Mouse (Mus musculus) midbrain, postnatal 0 days (tissue): ENCODE measurements around the gene Lrrc23. TPM values are rescaled to one million over a fixed set of nuclear protein-coding genes. Genes with fewer than 3 reads are reported as not detected.

Experiments
- ATAC-seq: fragments of 200-750 bp; cut with Nextera tagmentation; 2 replicates; pipeline ENCODE4 v1.8.0; 2017; ENCODE audit warnings: moderate number of reproducible peaks, mild to moderate bottlenecking, moderate TSS enrichment, moderate library complexity; ENCODE audit not compliant: low FRiP score
- DNase-seq: peaks from one replicate; pipeline ENCODE4 v3.0.0-alpha.2; 2015; ENCODE audit warnings: low spot score
- H3K27ac ChIP-seq: fragments of 300-500 bp; sonication (generic); 2 replicates; pipeline ENCODE4 v1.5.1; 2014; ENCODE audit warnings: low read depth, mild to moderate bottlenecking, low read length, mixed read lengths
- H3K27me3 ChIP-seq: fragments of 300-500 bp; sonication (generic); 2 replicates; pipeline ENCODE4 v1.6.1; 2014; ENCODE audit warnings: low read length, control low read depth, mixed read lengths; ENCODE audit not compliant: insufficient read depth
- H3K36me3 ChIP-seq: fragments of 300-500 bp; sonication (generic); 2 replicates; pipeline ENCODE4 v1.6.1; 2014; ENCODE audit warnings: low read length, control low read depth, mixed read lengths; ENCODE audit not compliant: insufficient read depth
- H3K4me1 ChIP-seq: fragments of 300-500 bp; sonication (generic); 2 replicates; pipeline ENCODE4 v1.6.1; 2014; ENCODE audit warnings: mild to moderate bottlenecking, control low read depth, antibody characterized with exemption, low read length, mixed read lengths; ENCODE audit not compliant: insufficient read depth
- H3K4me2 ChIP-seq: fragments of 300-500 bp; sonication (generic); 2 replicates; pipeline ENCODE4 v1.6.1; 2014; ENCODE audit warnings: low read depth, mild to moderate bottlenecking, low read length, mixed read lengths; ENCODE audit not compliant: poor library complexity, severe bottlenecking
- H3K4me3 ChIP-seq: fragments of 300-500 bp; sonication (generic); 2 replicates; pipeline ENCODE4 v1.5.1; 2014; ENCODE audit warnings: low read depth, mild to moderate bottlenecking, low read length, moderate library complexity
- H3K9ac ChIP-seq: fragments of 300-500 bp; sonication (generic); replicated peaks from 2 replicates; pipeline ENCODE4 v1.6.1; 2014; ENCODE audit warnings: mild to moderate bottlenecking, low read length, moderate library complexity, mixed read lengths; ENCODE audit not compliant: poor library complexity, severe bottlenecking
- H3K9me3 ChIP-seq: fragments of 300-500 bp; sonication (generic); 2 replicates; pipeline ENCODE4 v1.6.1; 2016; ENCODE audit warnings: low read length, control low read depth
- CTCF ChIP-seq: IDR thresholded peaks from 2 replicates; pipeline ENCODE4 v1.5.1; 2016; ENCODE audit warnings: antibody characterized with exemption, mild to moderate bottlenecking
- WGBS: fragments of 180-500 bp; shearing (Covaris S2); extraction: QIAGEN DNeasy Blood & Tissue Kit; methylation state at CpG from one replicate; pipeline ENCODE4 v1.1.7; 2014; 5-methylcytosine and 5-hydroxymethylcytosine counted together
- polyA plus RNA-seq: library from polyadenylated mRNA; unstranded; fragments of >200 nt; fragmentation: Nextera tagmentation; extraction: Ambion mirVana; gene quantifications from 2 replicates; pipeline ENCODE4 v1.2.1, GENCODE M21; 2015
- total RNA-seq: library from RNA; depleted of rRNA; stranded (reverse); fragments of >200 nt; gene quantifications from 2 replicates; pipeline ENCODE4 v1.2.3, GENCODE M21; 2014

Gene Lrrc23
- total and polyA plus RNA-seq, 2 experiments from 2014 or later, result 9.0 to 12.8 TPM

GRCm38 (mm10) chr6:124782436-124782835 is 2.9 kb upstream of the Lrrc23 start:
- Histone ChIP-seq H3K9ac (no peak overlapping the region), H3K4me3 (no peak overlapping the region), H3K36me3 (no peaks in the 10 kb centered on the region), H3K4me1 (no peaks in the 10 kb centered on the region; the same call in 1 of the 2 replicates), H3K4me2 (no peak overlapping the region), H3K27me3 (0 out of 2 replicates have a peak, but pooled peaks cover 4% of the 10 kb centered on the region), H3K9me3 (no peaks in the 10 kb centered on the region), H3K27ac (no peak overlapping the region)
- ATAC-seq, result no peak
- 23% methylated on average over 6 of the region's 6 CpGs for WGBS
- TF ChIP-seq CTCF, result no peak
- DNase-seq, result no peak

GRCm38 (mm10) chr6:124780917-124781316 is 1.4 kb upstream of the Lrrc23 start:
- Histone ChIP-seq H3K36me3 (no peaks in the 10 kb centered on the region), H3K4me3 (no peak overlapping the region), H3K4me1 (no peaks in the 10 kb centered on the region; the same call in 1 of the 2 replicates), H3K9ac (no peak overlapping the region), H3K9me3 (no peaks in the 10 kb centered on the region), H3K27me3 (0 out of 2 replicates have a peak, but pooled peaks cover 4% of the 10 kb centered on the region), H3K27ac (no peak overlapping the region), H3K4me2 (no peak overlapping the region)
- TF ChIP-seq CTCF, result no peak
- DNase-seq (no peak), ATAC-seq (no peak)
- WGBS, result 88% methylated on average over 7 of the region's 7 CpGs

- TF ChIP-seq CTCF, result peak; percentile 38
- H3K4me1 ChIP-seq, result no peaks in the 10 kb centered on the region; the same call in 1 of the 2 replicates
- no peaks in the 10 kb centered on the region for H3K36me3 ChIP-seq
- H3K27me3 ChIP-seq, result 0 out of 2 replicates have a peak, but pooled peaks cover 4% of the 10 kb centered on the region
- H3K27ac ChIP-seq, result no peak overlapping the region
- peak overlapping the region; percentile 48 for H3K4me2 ChIP-seq
- H3K9me3 ChIP-seq, result no peaks in the 10 kb centered on the region
- H3K9ac ChIP-seq, result peak overlapping the region; percentile 14; the same call in 1 of the 2 replicates
- ATAC-seq (peak; percentile 47; the same call in 1 of the 2 replicates), DNase-seq (no peak)
- peak overlapping the region; percentile 22 for H3K4me3 ChIP-seq
- WGBS, result 5% methylated on average over 10 of the region's 10 CpGs
Measured at GRCm38 (mm10) chr6:124779984-124780416, 473 bp upstream of the Lrrc23 start.

- Histone ChIP-seq H3K36me3 (0 out of 2 replicates have a peak, but pooled peaks cover 2% of the 10 kb centered on the region), H3K27me3 (no peaks in the 10 kb centered on the region), H3K9me3 (no peaks in the 10 kb centered on the region), H3K4me1 (peaks cover 15% of the 10 kb centered on the region; the same call in 1 of the 2 replicates), H3K27ac (no peak overlapping the region), H3K4me3 (no peak overlapping the region), H3K9ac (no peak overlapping the region), H3K4me2 (no peak overlapping the region)
- 90% methylated on average over 15 of the region's 15 CpGs for WGBS
- no peak for TF ChIP-seq CTCF
- DNase-seq (no peak), ATAC-seq (no peak)
Measured at GRCm38 (mm10) chr6:124770511-124770910, 9.0 kb downstream of the Lrrc23 start.

- Histone ChIP-seq H3K27ac (peak overlapping the region; percentile 60), H3K36me3 (0 out of 2 replicates have a peak, but pooled peaks cover 2% of the 10 kb centered on the region), H3K4me3 (peak overlapping the region; percentile 53), H3K9me3 (no peaks in the 10 kb centered on the region), H3K9ac (peak overlapping the region; percentile 76), H3K27me3 (no peaks in the 10 kb centered on the region), H3K4me1 (peaks cover 15% of the 10 kb centered on the region; the same call in 1 of the 2 replicates), H3K4me2 (peak overlapping the region; percentile 75)
- WGBS, result 59% methylated on average over 7 of the region's 7 CpGs
- ATAC-seq (no peak), DNase-seq (no peak)
- no peak for TF ChIP-seq CTCF
Measured at GRCm38 (mm10) chr6:124770013-124770412, 9.5 kb downstream of the Lrrc23 start.

GRCm38 (mm10) chr6:124769101-124769765 is 10.3 kb downstream of the Lrrc23 start, which contains the start of gene Eno2:
Gene Eno2, minus strand, starts transcription at chr6:124769673.
- no peak for TF ChIP-seq CTCF
- 1% methylated on average over 53 of the region's 54 CpGs for WGBS

More at GRCm38 (mm10) chr6:124769101-124769765, 10.3 kb downstream of the Lrrc23 start, which contains the start of gene Eno2:
- peaks cover 15% of the 10 kb centered on the region; the same call in 1 of the 2 replicates for H3K4me1 ChIP-seq
- H3K27me3 ChIP-seq, result no peaks in the 10 kb centered on the region
- DNase-seq (peak; percentile 82), ATAC-seq (peak; percentile 89)
- H3K36me3 ChIP-seq, result 0 out of 2 replicates have a peak, but pooled peaks cover 2% of the 10 kb centered on the region
- H3K27ac ChIP-seq, result peak within 1 kb of the TSS; percentile 60
- no peaks in the 10 kb centered on the region for H3K9me3 ChIP-seq
- H3K4me3 ChIP-seq, result peak within 1 kb of the TSS; percentile 53
- H3K4me2 ChIP-seq, result peak within 1 kb of the TSS; percentile 75
- peak within 1 kb of the TSS; percentile 76 for H3K9ac ChIP-seq
